Mouse (Mus musculus) CD4-positive, CD25-positive, alpha-beta regulatory T cell (primary cell): ENCODE results near the gene Zfand6. TPM values are rescaled to one million over a fixed set of nuclear protein-coding genes. Genes with fewer than 3 reads are reported as not detected.

Experiments used
- polyA plus RNA-seq: library from polyadenylated mRNA; unstranded; fragments of 100-300 nt; shearing (Covaris generic); gene quantifications from one replicate; pipeline ENCODE4 v1.2.1, GENCODE M21; 2017

The Zfand6 gene
- polyA plus RNA-seq = 250 TPM

GRCm38 (mm10) chr7:84689251-84690100, at the start of gene Zfand6:
Zfand6 (minus strand) TSS chr7:84689959.

GRCm38 (mm10) chr7:84606293-84606749, 83.4 kb downstream of the Zfand6 start, which contains the start of gene Fah:
Fah (minus strand) TSS chr7:84606722.

Other genes with a start within 250 kb of the Zfand6 start
- gene Gm2115, start 161.0 kb downstream of the Zfand6 start, polyA plus RNA-seq = 0.02 TPM
- 11.2 TPM for gene Fah, start 83.2 kb downstream of the Zfand6 start, polyA plus RNA-seq
- gene Olfr291, start 163.6 kb upstream of the Zfand6 start, polyA plus RNA-seq = not detected